Mouse (Mus musculus) liver, embryonic 12.5 days (tissue): ENCODE measurements at regions not wholly inside any gene's neighbourhood (a gene's known extent, or its start where the extent isn't known, plus 50 kb on each side); places are given as distances from the start of the nearest gene placed in this dataset.

Experiments
- ATAC-seq: fragments of 200-750 bp; cut with Nextera tagmentation; 2 replicates; pipeline ENCODE4 v1.8.0; 2017; ENCODE audit warnings: moderate number of reproducible peaks, mild to moderate bottlenecking, moderate library complexity
- H3K27ac ChIP-seq: fragments of 300-500 bp; sonication (generic); 2 replicates; pipeline ENCODE4 v1.5.1; 2016; ENCODE audit warnings: mild to moderate bottlenecking
- H3K27me3 ChIP-seq: fragments of 300-500 bp; sonication (generic); replicated peaks from 2 replicates; pipeline ENCODE4 v1.6.1; 2016; ENCODE audit warnings: mild to moderate bottlenecking, moderate library complexity
- H3K36me3 ChIP-seq: fragments of 300-500 bp; sonication (generic); 2 replicates; pipeline ENCODE4 v1.6.1; 2016; ENCODE audit warnings: mild to moderate bottlenecking, moderate library complexity
- H3K4me1 ChIP-seq: fragments of 300-500 bp; sonication (generic); 2 replicates; pipeline ENCODE4 v1.6.1; 2016
- H3K4me2 ChIP-seq: fragments of 300-500 bp; sonication (generic); 2 replicates; pipeline ENCODE4 v1.6.1; 2016; ENCODE audit warnings: mild to moderate bottlenecking, moderate library complexity
- H3K4me3 ChIP-seq: fragments of 300-500 bp; sonication (generic); 2 replicates; pipeline ENCODE4 v1.5.1; 2016; ENCODE audit warnings: mild to moderate bottlenecking, moderate library complexity
- H3K9ac ChIP-seq: fragments of 300-500 bp; sonication (generic); 2 replicates; pipeline ENCODE4 v1.6.1; 2016; ENCODE audit warnings: mild to moderate bottlenecking, moderate library complexity
- H3K9me3 ChIP-seq: fragments of 300-500 bp; sonication (generic); replicated peaks from 2 replicates; pipeline ENCODE4 v1.6.1; 2016; ENCODE audit warnings: mild to moderate bottlenecking, moderate library complexity
- WGBS: fragments of 180-500 bp; shearing (Covaris S2); methylation state at CpG from one replicate; pipeline ENCODE4 v1.1.7; 2016; ENCODE audit not compliant: insufficient replicate concordance; 5-methylcytosine and 5-hydroxymethylcytosine counted together

- ATAC-seq: no peak
- H3K9me3 ChIP-seq: peaks cover 6% of the 10 kb centered on the region
- no peak overlapping the region for H3K4me2 ChIP-seq
- WGBS: 87% methylated on average over 2 of the region's 2 CpGs
- no peaks in the 10 kb centered on the region for H3K4me1 ChIP-seq
- H3K27ac ChIP-seq: no peak overlapping the region
- H3K27me3 ChIP-seq: no peaks in the 10 kb centered on the region
- no peaks in the 10 kb centered on the region for H3K36me3 ChIP-seq
- no peak overlapping the region for H3K9ac ChIP-seq
- no peak overlapping the region for H3K4me3 ChIP-seq
Measured at GRCm38 (mm10) chr11:23185211-23185610, 70.6 kb upstream of the Xpo1 start.

GRCm38 (mm10) chr11:23201701-23202449 is 54.0 kb upstream of the Xpo1 start:
- Histone ChIP-seq H3K27me3 (0 out of 2 replicates have a peak, but pooled peaks cover 6% of the 10 kb centered on the region), H3K27ac (no peak overlapping the region), H3K4me1 (no peaks in the 10 kb centered on the region), H3K9me3 (no peaks in the 10 kb centered on the region), H3K4me2 (no peak overlapping the region), H3K9ac (no peak overlapping the region), H3K4me3 (no peak overlapping the region), H3K36me3 (no peaks in the 10 kb centered on the region)
- no peak for ATAC-seq
- 73% methylated on average over 9 of the region's 9 CpGs for WGBS

- Histone ChIP-seq H3K27ac (no peak overlapping the region), H3K4me2 (no peak overlapping the region), H3K9ac (no peak overlapping the region), H3K36me3 (no peaks in the 10 kb centered on the region), H3K9me3 (no peaks in the 10 kb centered on the region), H3K4me3 (no peak overlapping the region), H3K27me3 (0 out of 2 replicates have a peak, but pooled peaks cover 6% of the 10 kb centered on the region), H3K4me1 (no peaks in the 10 kb centered on the region)
- WGBS: 81% methylated on average over 14 of the region's 14 CpGs
- ATAC-seq: no peak
Measured at GRCm38 (mm10) chr11:23203566-23203965, 52.3 kb upstream of the Xpo1 start.

GRCm38 (mm10) chr11:23204041-23204440 is 51.8 kb upstream of the Xpo1 start:
- H3K4me1 ChIP-seq: no peaks in the 10 kb centered on the region

More at GRCm38 (mm10) chr11:23204041-23204440, 51.8 kb upstream of the Xpo1 start:
- H3K4me3 ChIP-seq: no peak overlapping the region
- no peaks in the 10 kb centered on the region for H3K36me3 ChIP-seq
- WGBS: 65% methylated on average over 12 of the region's 12 CpGs
- H3K4me2 ChIP-seq: no peak overlapping the region
- H3K27ac ChIP-seq: no peak overlapping the region
- H3K9me3 ChIP-seq: no peaks in the 10 kb centered on the region
- H3K9ac ChIP-seq: no peak overlapping the region
- 0 out of 2 replicates have a peak, but pooled peaks cover 6% of the 10 kb centered on the region for H3K27me3 ChIP-seq
- ATAC-seq: no peak
